In the genomic region with DNA sequence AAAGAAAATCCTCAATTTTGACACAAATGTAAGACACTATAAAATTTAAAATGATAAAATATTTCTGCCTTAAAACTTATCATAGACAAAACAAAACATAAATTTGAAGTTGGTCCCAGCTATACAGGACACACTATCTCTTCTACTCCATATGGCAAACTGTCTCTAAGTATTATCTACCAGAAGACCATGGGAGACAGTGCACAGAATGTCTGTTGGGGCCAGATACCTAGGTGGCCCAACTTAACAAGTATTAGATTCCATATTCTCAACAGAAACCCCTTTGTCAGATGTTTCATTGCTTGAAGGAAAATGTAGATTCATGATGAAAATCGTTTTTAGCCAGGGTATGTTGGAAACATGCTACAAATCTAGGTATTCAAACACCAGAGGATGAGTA, we compare ENCODE assay signal across 21 mouse cellular contexts.
"Had no signal": no experiment of that assay in that cellular context is flagged by ENCODE, and none has a peak within 500 bp of the region (broad histone marks: within the 10 kb centered on the region; RNA-seq: fewer than 3 reads in every experiment).

No protein-coding gene starts in this region.

- H3K27ac ChIP-seq: lung, embryonic 15.5 days; macrophage; midbrain, embryonic 13.5 days; midbrain, embryonic 15.5 days; neural tube, embryonic 13.5 days; neural tube, embryonic 15.5 days had no signal

- H3K4me3 ChIP-seq: lung, embryonic 15.5 days; megakaryocyte, embryonic 14.5 days; midbrain, embryonic 13.5 days; midbrain, embryonic 15.5 days; myocyte; neural tube, embryonic 13.5 days; neural tube, embryonic 15.5 days had no signal

- DNase-seq: lung, adult 2 months; lung, postnatal 14 days; lung, postnatal 36 days; retina, postnatal 1 day; right cerebral cortex, adult 18-20 months; right cerebral cortex, postnatal 25 days; right cerebral cortex, postnatal 4 days; spleen, adult 18-20 months; thymus, adult 18-20 months; thymus, postnatal 14 days; thymus, postnatal 36 days had no signal

- ATAC-seq: lung, postnatal 0 days; midbrain, embryonic 13.5 days; midbrain, embryonic 15.5 days had no signal

- H3K27me3 ChIP-seq: lung, embryonic 15.5 days; megakaryocyte, embryonic 14.5 days; midbrain, embryonic 13.5 days; midbrain, embryonic 15.5 days; neural tube, embryonic 13.5 days; neural tube, embryonic 15.5 days had no signal

- H3K9me3 ChIP-seq: lung, embryonic 15.5 days; megakaryocyte, embryonic 14.5 days; midbrain, embryonic 13.5 days; midbrain, embryonic 15.5 days; neural tube, embryonic 13.5 days; neural tube, embryonic 15.5 days had no signal

- H3K36me3 ChIP-seq: lung, embryonic 15.5 days; midbrain, embryonic 13.5 days; midbrain, embryonic 15.5 days; neural tube, embryonic 13.5 days; neural tube, embryonic 15.5 days had no signal

- H3K9ac ChIP-seq: lung, embryonic 15.5 days; midbrain, embryonic 13.5 days; midbrain, embryonic 15.5 days; neural tube, embryonic 13.5 days; neural tube, embryonic 15.5 days had no signal

- H3K4me1 ChIP-seq: lung, embryonic 15.5 days; megakaryocyte, embryonic 14.5 days; midbrain, embryonic 13.5 days; midbrain, embryonic 15.5 days; neural tube, embryonic 13.5 days; neural tube, embryonic 15.5 days had no signal

- H3K4me2 ChIP-seq: lung, embryonic 15.5 days; midbrain, embryonic 11.5 days; midbrain, embryonic 13.5 days; midbrain, embryonic 15.5 days; neural tube, embryonic 13.5 days; neural tube, embryonic 15.5 days had no signal
